Mouse (Mus musculus) midbrain, embryonic 10.5 days (tissue): ENCODE data around the gene Lgals4. TPM values are rescaled to one million over a fixed set of nuclear protein-coding genes. Genes with fewer than 3 reads are reported as not detected.

Source experiments
- DNase-seq: peaks from one replicate; pipeline ENCODE4 v3.0.0-alpha.2; 2017; ENCODE audit warnings: low spot score
- H3K27ac ChIP-seq: fragments of 300-500 bp; sonication (generic); replicated peaks from 2 replicates; pipeline ENCODE4 v1.5.1; 2016; ENCODE audit warnings: mild to moderate bottlenecking
- H3K27me3 ChIP-seq: fragments of 300-500 bp; sonication (generic); 2 replicates; pipeline ENCODE4 v1.6.1; 2016; ENCODE audit warnings: low read depth, mild to moderate bottlenecking; ENCODE audit not compliant: poor library complexity, severe bottlenecking
- H3K36me3 ChIP-seq: fragments of 300-500 bp; sonication (generic); 2 replicates; pipeline ENCODE4 v1.6.1; 2016; ENCODE audit warnings: mild to moderate bottlenecking, moderate library complexity
- H3K4me1 ChIP-seq: fragments of 300-500 bp; sonication (generic); 2 replicates; pipeline ENCODE4 v1.6.1; 2016
- H3K4me3 ChIP-seq: fragments of 300-500 bp; sonication (generic); 2 replicates; pipeline ENCODE4 v1.5.1; 2016; ENCODE audit warnings: mild to moderate bottlenecking, moderate library complexity
- H3K9me3 ChIP-seq: fragments of 300-500 bp; sonication (generic); replicated peaks from 2 replicates; pipeline ENCODE4 v1.6.1; 2016; ENCODE audit warnings: mild to moderate bottlenecking
- WGBS: fragments of 180-500 bp; shearing (Covaris S2); methylation state at CpG from one replicate; pipeline ENCODE4 v1.1.7; 2016; 5-methylcytosine and 5-hydroxymethylcytosine counted together
- polyA plus RNA-seq: library from polyadenylated mRNA; unstranded; fragments of >200 nt; fragmentation: Nextera tagmentation; extraction: Ambion mirVana; gene quantifications from 2 replicates; pipeline ENCODE4 v1.2.1, GENCODE M21; 2016

The Lgals4 gene
- 3.1 and 3.7 TPM in 2 replicates for polyA plus RNA-seq

- peaks cover 28% of the 10 kb centered on the region for H3K36me3 ChIP-seq
- 90% methylated on average over 6 of the region's 6 CpGs for WGBS
- peaks cover 7% of the 10 kb centered on the region; the same call in 1 of the 2 replicates for H3K9me3 ChIP-seq
- no peak within 1 kb of the TSS for H3K27ac ChIP-seq
- no peak within 1 kb of the TSS for H3K4me3 ChIP-seq
- DNase-seq, result no peak
- no peaks in the 10 kb centered on the region for H3K27me3 ChIP-seq
- H3K4me1 ChIP-seq, result no peaks in the 10 kb centered on the region
Measured at GRCm38 (mm10) chr7:28833723-28834347, at the start of gene Lgals4. TSS of gene Lgals4 (plus strand) at chr7:28833854.

- no peaks in the 10 kb centered on the region for H3K9me3 ChIP-seq
- 79% methylated on average over 5 of the region's 5 CpGs for WGBS
- H3K36me3 ChIP-seq, result peaks cover 33% of the 10 kb centered on the region
Measured at GRCm38 (mm10) chr7:28785161-28785560, 48.5 kb upstream of the Lgals4 start.

GRCm38 (mm10) chr7:28787884-28788283, 45.8 kb upstream of the Lgals4 start:
- no peak overlapping the region for H3K4me3 ChIP-seq
- WGBS, result 93% methylated on average over 9 of the region's 9 CpGs
- peaks cover 29% of the 10 kb centered on the region for H3K36me3 ChIP-seq
- no peak for DNase-seq
- H3K27me3 ChIP-seq, result no peaks in the 10 kb centered on the region
- H3K9me3 ChIP-seq, result no peaks in the 10 kb centered on the region
- no peak overlapping the region for H3K27ac ChIP-seq
- peaks cover 21% of the 10 kb centered on the region for H3K4me1 ChIP-seq

More at GRCm38 (mm10) chr7:28785161-28785560, 48.5 kb upstream of the Lgals4 start:
- H3K4me3 ChIP-seq, result no peak overlapping the region
- H3K27me3 ChIP-seq, result no peaks in the 10 kb centered on the region
- H3K27ac ChIP-seq, result no peak overlapping the region
- peaks cover 22% of the 10 kb centered on the region for H3K4me1 ChIP-seq
- DNase-seq, result no peak

GRCm38 (mm10) chr7:28788307-28789195, 45.1 kb upstream of the Lgals4 start, which contains the start of gene Rinl:
TSS of gene Rinl (plus strand) at chr7:28788969.
- Histone ChIP-seq H3K27ac (no peak within 1 kb of the TSS), H3K4me3 (no peak within 1 kb of the TSS)

GRCm38 (mm10) chr7:28789235-28789634, 44.4 kb upstream of the Lgals4 start:
- 83% methylated on average over 3 of the region's 3 CpGs for WGBS
- Histone ChIP-seq H3K9me3 (no peaks in the 10 kb centered on the region), H3K4me3 (no peak overlapping the region), H3K27me3 (no peaks in the 10 kb centered on the region), H3K27ac (no peak overlapping the region), H3K4me1 (peaks cover 13% of the 10 kb centered on the region), H3K36me3 (peaks cover 24% of the 10 kb centered on the region)
- no peak for DNase-seq

More at GRCm38 (mm10) chr7:28788307-28789195, 45.1 kb upstream of the Lgals4 start, which contains the start of gene Rinl:
- WGBS, result 79% methylated on average over 5 of the region's 5 CpGs
- Histone ChIP-seq H3K27me3 (no peaks in the 10 kb centered on the region), H3K4me1 (peaks cover 19% of the 10 kb centered on the region), H3K36me3 (peaks cover 24% of the 10 kb centered on the region), H3K9me3 (no peaks in the 10 kb centered on the region)
- no peak for DNase-seq

GRCm38 (mm10) chr7:28790066-28790806, 43.4 kb upstream of the Lgals4 start:
- Histone ChIP-seq H3K4me1 (peaks cover 9% of the 10 kb centered on the region; the same call in 1 of the 2 replicates), H3K9me3 (no peaks in the 10 kb centered on the region), H3K4me3 (no peak overlapping the region), H3K27ac (no peak overlapping the region), H3K36me3 (peaks cover 18% of the 10 kb centered on the region), H3K27me3 (no peaks in the 10 kb centered on the region)
- WGBS, result 49% methylated on average over 8 of the region's 8 CpGs
- DNase-seq, result peak; percentile 30

- Histone ChIP-seq H3K27me3 (0 out of 2 replicates have a peak, but pooled peaks cover 5% of the 10 kb centered on the region), H3K27ac (no peak overlapping the region), H3K9me3 (no peaks in the 10 kb centered on the region)
Measured at GRCm38 (mm10) chr7:28791706-28792105, 41.9 kb upstream of the Lgals4 start.

GRCm38 (mm10) chr7:28792391-28793185, 41.1 kb upstream of the Lgals4 start:
- no peaks in the 10 kb centered on the region for H3K9me3 ChIP-seq
- 84% methylated on average over 14 of the region's 14 CpGs for WGBS
- H3K36me3 ChIP-seq, result peaks cover 4% of the 10 kb centered on the region; the same call in 1 of the 2 replicates
- H3K27ac ChIP-seq, result no peak overlapping the region
- no peak overlapping the region for H3K4me3 ChIP-seq
- DNase-seq, result no peak
- 0 out of 2 replicates have a peak, but pooled peaks cover 5% of the 10 kb centered on the region for H3K27me3 ChIP-seq
- peaks cover 18% of the 10 kb centered on the region for H3K4me1 ChIP-seq

More at GRCm38 (mm10) chr7:28791706-28792105, 41.9 kb upstream of the Lgals4 start:
- DNase-seq, result no peak
- no peak overlapping the region for H3K4me3 ChIP-seq
- H3K36me3 ChIP-seq, result peaks cover 4% of the 10 kb centered on the region; the same call in 1 of the 2 replicates
- peaks cover 14% of the 10 kb centered on the region for H3K4me1 ChIP-seq

- WGBS, result 47% methylated on average over 2 of the region's 2 CpGs
- Histone ChIP-seq H3K27me3 (0 out of 2 replicates have a peak, but pooled peaks cover 5% of the 10 kb centered on the region), H3K27ac (no peak overlapping the region), H3K4me1 (peaks cover 18% of the 10 kb centered on the region), H3K9me3 (no peaks in the 10 kb centered on the region), H3K36me3 (no peaks in the 10 kb centered on the region), H3K4me3 (no peak overlapping the region)
- DNase-seq, result no peak
Measured at GRCm38 (mm10) chr7:28793834-28794233, 39.8 kb upstream of the Lgals4 start.

GRCm38 (mm10) chr7:28794496-28794895, 39.2 kb upstream of the Lgals4 start:
- 88% methylated on average over 3 of the region's 3 CpGs for WGBS
- H3K9me3 ChIP-seq, result no peaks in the 10 kb centered on the region
- H3K27ac ChIP-seq, result no peak overlapping the region
- no peak for DNase-seq
- 0 out of 2 replicates have a peak, but pooled peaks cover 5% of the 10 kb centered on the region for H3K27me3 ChIP-seq
- peaks cover 18% of the 10 kb centered on the region for H3K4me1 ChIP-seq
- no peak overlapping the region for H3K4me3 ChIP-seq
- H3K36me3 ChIP-seq, result no peaks in the 10 kb centered on the region

GRCm38 (mm10) chr7:28795832-28796231, 37.8 kb upstream of the Lgals4 start:
- H3K36me3 ChIP-seq, result no peaks in the 10 kb centered on the region
- peaks cover 10% of the 10 kb centered on the region for H3K4me1 ChIP-seq
- H3K27ac ChIP-seq, result peak overlapping the region; percentile 30; the same call in 1 of the 2 replicates
- DNase-seq, result no peak
- WGBS, result 83% methylated on average over 15 of the region's 15 CpGs
- 0 out of 2 replicates have a peak, but pooled peaks cover 5% of the 10 kb centered on the region for H3K27me3 ChIP-seq
- H3K4me3 ChIP-seq, result peak overlapping the region; percentile 37; the same call in 1 of the 2 replicates
- H3K9me3 ChIP-seq, result no peaks in the 10 kb centered on the region
